Mouse (Mus musculus) CH12.LX (cell line): ENCODE measurements around the gene Otud5.

Experiments
- CHD2 ChIP-seq: IDR thresholded peaks from 2 replicates; pipeline ENCODE4 v1.6.1; 2011; ENCODE audit warnings: low read length, improper control_type of control experiment
- CTCF ChIP-seq, 2 experiments: IDR thresholded peaks in 1 of 2; conservative IDR thresholded peaks in 1 of 2; 2 replicates each; pipeline ENCODE4 v1.5.1; 2011 to 2012; ENCODE audit warnings: low read depth in 2 of 2, low read length in 2 of 2, improper control_type of control experiment in 1 of 2, inconsistent platforms in 1 of 2, mild to moderate bottlenecking in 1 of 2, moderate library complexity in 1 of 2
- E2F4 ChIP-seq: IDR thresholded peaks from 2 replicates; pipeline ENCODE4 v1.6.1; 2011; ENCODE audit warnings: low read depth, low read length, improper control_type of control experiment; ENCODE audit not compliant: insufficient replicate concordance
- ELF1 ChIP-seq: IDR thresholded peaks from 2 replicates; pipeline ENCODE4 v1.6.1; 2014; ENCODE audit warnings: low read depth, mild to moderate bottlenecking, inconsistent platforms, low read length, improper control_type of control experiment
- EP300 ChIP-seq: IDR thresholded peaks from 2 replicates; pipeline ENCODE4 v1.6.1; 2011; ENCODE audit warnings: low read length, improper control_type of control experiment
- JUND ChIP-seq: conservative IDR thresholded peaks from 2 replicates; pipeline ENCODE4 v1.6.1; 2011; ENCODE audit warnings: low read depth, low read length, improper control_type of control experiment
- POLR2A ChIP-seq: IDR thresholded peaks from 2 replicates; pipeline ENCODE4 v1.6.1; 2011; ENCODE audit warnings: low read depth, mild to moderate bottlenecking, improper control_type of control experiment, low read length
- POLR2AphosphoS2 ChIP-seq: IDR thresholded peaks from 2 replicates; pipeline ENCODE4 v1.6.1; 2011; ENCODE audit warnings: low read depth, low read length, improper control_type of control experiment
- RAD21 ChIP-seq: IDR thresholded peaks from 2 replicates; pipeline ENCODE4 v1.6.1; 2011; ENCODE audit warnings: low read depth, mild to moderate bottlenecking, low read length, improper control_type of control experiment, moderate library complexity
- SMC3 ChIP-seq: IDR thresholded peaks from 2 replicates; pipeline ENCODE4 v1.6.1; 2011; ENCODE audit warnings: low read depth, low read length, improper control_type of control experiment
- TCF12 ChIP-seq: IDR thresholded peaks from 2 replicates; pipeline ENCODE4 v1.6.1; 2014; ENCODE audit warnings: low read depth, mild to moderate bottlenecking, inconsistent platforms, low read length, improper control_type of control experiment
- USF1 ChIP-seq: IDR thresholded peaks from 2 replicates; pipeline ENCODE4 v1.6.1; 2014; ENCODE audit warnings: low read depth, mild to moderate bottlenecking, inconsistent platforms, low read length, improper control_type of control experiment

- TF ChIP-seq CTCF (conservative IDR thresholded peaks at IDR 0.05 in 1 of 2, IDR thresholded peaks at IDR 0.05 in 1 of 2; ENCODE audit: low read depth in 2 of 2, low read length in 2 of 2) = no peak
- no peak for TF ChIP-seq POLR2AphosphoS2
- TF ChIP-seq JUND = no peak
- no peak for TF ChIP-seq E2F4
- no peak for TF ChIP-seq CHD2
- no peak for TF ChIP-seq EP300
- no peak for TF ChIP-seq RAD21
- TF ChIP-seq POLR2A = no peak
- no peak for TF ChIP-seq TCF12
- TF ChIP-seq USF1 = no peak
- no peak for TF ChIP-seq ELF1
- TF ChIP-seq SMC3 = no peak
Measured at GRCm38 (mm10) chrX:7865786-7866185, 24.6 kb downstream of the Otud5 start.
